Mouse (Mus musculus) neutrophil, adult 65 days (primary cell): ENCODE results near the gene Gm20503. TPM values are rescaled to one million over a fixed set of nuclear protein-coding genes. Genes with fewer than 3 reads are reported as not detected.

Source experiments
- total RNA-seq: library from RNA; stranded (reverse); gene quantifications from 2 replicates; pipeline ENCODE4 v1.2.4, GENCODE M21; 2023

Gene Gm20503
- total RNA-seq = 4.4 TPM in 1 of 2 replicates, not detected in the other

GRCm38 (mm10) chr4:59002948-59003805 lies at the start of gene Gm20503:
TSS of gene Gm20503 (plus strand) at chr4:59003210.

GRCm38 (mm10) chr4:58986540-58987190 lies 16.3 kb upstream of the Gm20503 start, which contains the start of gene Ptgr1:
TSS of gene Ptgr1 (minus strand) at chr4:58987119.

GRCm38 (mm10) chr4:58994762-58995161 lies 8.2 kb upstream of the Gm20503 start, which contains the start of gene Dnajc25:
TSS of gene Dnajc25 (plus strand) at chr4:58995062.

GRCm38 (mm10) chr4:59034918-59035785 lies 32.1 kb downstream of the Gm20503 start, which contains the start of gene Gng10:
TSS of gene Gng10 (plus strand) at chr4:59035088.

Other genes with a start within 250 kb of the Gm20503 start
- not detected in 2 replicates for gene Olfr267, start 215.5 kb upstream of the Gm20503 start, total RNA-seq
- gene Ecpas, start 90.5 kb upstream of the Gm20503 start, total RNA-seq = 78.2 and 104 TPM in 2 replicates
- gene Zkscan16, start 59.6 kb upstream of the Gm20503 start, total RNA-seq = not detected in 2 replicates
- gene Ptgr1, start 16.1 kb upstream of the Gm20503 start, total RNA-seq = 18.2 and 21.9 TPM in 2 replicates
- 6.0 and 6.5 TPM in 2 replicates for gene Dnajc25, start 8.1 kb upstream of the Gm20503 start, total RNA-seq
- gene Gng10, start 31.9 kb downstream of the Gm20503 start, total RNA-seq = 60.6 and 65.0 TPM in 2 replicates
- not detected in 2 replicates for gene AI481877, start 135.8 kb downstream of the Gm20503 start, total RNA-seq
- gene Ugcg, start 186.0 kb downstream of the Gm20503 start, total RNA-seq = 27.3 and 27.8 TPM in 2 replicates